Mouse (Mus musculus) 3134 (cell line): ENCODE measurements around the gene Cacna2d1.

Source experiments
- DNase-seq: peaks from one replicate; pipeline ENCODE4 v3.0.0-alpha.2; 2011; ENCODE audit warnings: low spot score; ENCODE audit not compliant: insufficient read length; ENCODE audit errors: extremely low read depth

Cacna2d1 gene

GRCm38 (mm10) chr5:16252738-16253513 is 318.4 kb downstream of the Cacna2d1 start:
- no peak for DNase-seq

GRCm38 (mm10) chr5:16253768-16254167 is 319.3 kb downstream of the Cacna2d1 start:
- no peak for DNase-seq

- DNase-seq, result no peak
Measured at GRCm38 (mm10) chr5:16265385-16265784, 330.9 kb downstream of the Cacna2d1 start.

- DNase-seq, result no peak
Measured at GRCm38 (mm10) chr5:16277058-16277457, 342.6 kb downstream of the Cacna2d1 start.

- no peak for DNase-seq
Measured at GRCm38 (mm10) chr5:16281229-16281628, 346.7 kb downstream of the Cacna2d1 start.

- no peak for DNase-seq
Measured at GRCm38 (mm10) chr5:16293223-16293622, 358.7 kb downstream of the Cacna2d1 start.

GRCm38 (mm10) chr5:16293825-16294224 is 359.3 kb downstream of the Cacna2d1 start:
- no peak for DNase-seq

- DNase-seq, result no peak
Measured at GRCm38 (mm10) chr5:16294708-16295107, 360.2 kb downstream of the Cacna2d1 start.

- peak; percentile 45 for DNase-seq
Measured at GRCm38 (mm10) chr5:16297170-16297771, 362.8 kb downstream of the Cacna2d1 start.

- DNase-seq, result no peak
Measured at GRCm38 (mm10) chr5:16299631-16300030, 365.1 kb downstream of the Cacna2d1 start.

GRCm38 (mm10) chr5:16309168-16310006 is 374.9 kb downstream of the Cacna2d1 start:
- no peak for DNase-seq

GRCm38 (mm10) chr5:16314242-16314641 is 379.8 kb downstream of the Cacna2d1 start:
- no peak for DNase-seq

- DNase-seq, result no peak
Measured at GRCm38 (mm10) chr5:16315983-16316390, 381.5 kb downstream of the Cacna2d1 start.

GRCm38 (mm10) chr5:16317680-16318242 is 383.3 kb downstream of the Cacna2d1 start:
- no peak for DNase-seq

GRCm38 (mm10) chr5:16326610-16327009 is 392.1 kb downstream of the Cacna2d1 start:
- no peak for DNase-seq

- no peak for DNase-seq
Measured at GRCm38 (mm10) chr5:16345393-16345792, 410.9 kb downstream of the Cacna2d1 start.

GRCm38 (mm10) chr5:16355816-16356215 is 421.3 kb downstream of the Cacna2d1 start:
- no peak for DNase-seq

- DNase-seq, result no peak
Measured at GRCm38 (mm10) chr5:16357709-16358108, 423.2 kb downstream of the Cacna2d1 start.

- no peak for DNase-seq
Measured at GRCm38 (mm10) chr5:16362076-16362475, 427.6 kb downstream of the Cacna2d1 start.

GRCm38 (mm10) chr5:16363171-16363570 is 428.7 kb downstream of the Cacna2d1 start:
- no peak for DNase-seq

GRCm38 (mm10) chr5:16370706-16371105 is 436.2 kb downstream of the Cacna2d1 start:
- no peak for DNase-seq
